Mouse (Mus musculus) neural tube, embryonic 11.5 days (tissue): ENCODE results near the gene Gm5072. TPM values are rescaled to one million over a fixed set of nuclear protein-coding genes. Genes with fewer than 3 reads are reported as not detected.
"Not testable (repeated sequence)": the region's sequence is repeated elsewhere in the genome, so short reads cannot be mapped to it uniquely, and the experiment has no call there.

Experiments
- ATAC-seq: fragments of 200-750 bp; cut with Nextera tagmentation; 2 replicates; pipeline ENCODE4 v1.8.0; 2017; ENCODE audit warnings: moderate number of reproducible peaks, mild to moderate bottlenecking, moderate TSS enrichment, moderate library complexity; ENCODE audit not compliant: insufficient read depth, low FRiP score, low TSS enrichment
- DNase-seq: peaks from one replicate; pipeline ENCODE4 v3.0.0-alpha.2; 2015; ENCODE audit warnings: low spot score
- H3K27ac ChIP-seq: fragments of 300-500 bp; sonication (generic); 2 replicates; pipeline ENCODE4 v1.5.1; 2014; ENCODE audit warnings: low read depth, mild to moderate bottlenecking, low read length
- H3K27me3 ChIP-seq: fragments of 300-500 bp; sonication (generic); 2 replicates; pipeline ENCODE4 v1.6.1; 2014; ENCODE audit warnings: mild to moderate bottlenecking, low read length, mixed read lengths; ENCODE audit not compliant: control insufficient read depth, insufficient read depth
- H3K36me3 ChIP-seq: fragments of 300-500 bp; sonication (generic); 2 replicates; pipeline ENCODE4 v1.6.1; 2014; ENCODE audit warnings: mild to moderate bottlenecking, low read length, moderate library complexity, mixed read lengths; ENCODE audit not compliant: control insufficient read depth, insufficient read depth
- H3K4me1 ChIP-seq: fragments of 300-500 bp; sonication (generic); 2 replicates; pipeline ENCODE4 v1.6.1; 2014; ENCODE audit warnings: low read length, mixed read lengths; ENCODE audit not compliant: control insufficient read depth, insufficient read depth
- H3K4me2 ChIP-seq: fragments of 300-500 bp; sonication (generic); 2 replicates; pipeline ENCODE4 v1.6.1; 2014; ENCODE audit warnings: low read depth, mild to moderate bottlenecking, moderate library complexity
- H3K4me3 ChIP-seq: fragments of 300-500 bp; sonication (generic); 2 replicates; pipeline ENCODE4 v1.5.1; 2014; ENCODE audit warnings: low read depth, low read length
- H3K9ac ChIP-seq: fragments of 300-500 bp; sonication (generic); 2 replicates; pipeline ENCODE4 v1.6.1; 2014; ENCODE audit warnings: mild to moderate bottlenecking, low read length
- H3K9me3 ChIP-seq: fragments of 300-500 bp; sonication (generic); 2 replicates; pipeline ENCODE4 v1.6.1; 2016; ENCODE audit warnings: low read length; ENCODE audit not compliant: control insufficient read depth
- WGBS: fragments of 180-500 bp; shearing (Covaris S2); extraction: QIAGEN DNeasy Blood & Tissue Kit; methylation state at CpG from one replicate; pipeline ENCODE4 v1.1.7; 2014; 5-methylcytosine and 5-hydroxymethylcytosine counted together
- polyA plus RNA-seq: library from polyadenylated mRNA; unstranded; fragments of >200 nt; fragmentation: Nextera tagmentation; extraction: Ambion mirVana; gene quantifications from 2 replicates; pipeline ENCODE4 v1.2.1, GENCODE M21; 2014

The Gm5072 gene
- polyA plus RNA-seq = not detected in 2 replicates

- H3K36me3 ChIP-seq = not testable (repeated sequence)
- WGBS = no CpG with 5 or more reads among the region's 5 CpGs
Observed at GRCm38 (mm10) chrX:91392200-91392599, at the start of gene Gm5072. Gene Gm5072 (plus strand): TSS chrX:91392500.

More at GRCm38 (mm10) chrX:91392200-91392599, at the start of gene Gm5072:
- H3K4me3 ChIP-seq, ATAC-seq, H3K9ac ChIP-seq, H3K27me3 ChIP-seq, DNase-seq, H3K4me1 ChIP-seq, H3K27ac ChIP-seq, H3K9me3 ChIP-seq, H3K4me2 ChIP-seq: not testable (repeated sequence)

Other genes starting within 250 kb of the Gm5072 start
- gene Mageb2, start 60.8 kb upstream of the Gm5072 start, polyA plus RNA-seq = not detected in 2 replicates
- gene Gm8914, start 87.6 kb downstream of the Gm5072 start, polyA plus RNA-seq = not detected in 2 replicates
- gene 1700084M14Rik, start 183.4 kb downstream of the Gm5072 start, polyA plus RNA-seq = not detected in 2 replicates
- gene Gm14781, start 239.7 kb downstream of the Gm5072 start, polyA plus RNA-seq = not detected in 2 replicates